Mouse (Mus musculus): ENCODE data around the gene Ptcra. TPM values are rescaled to one million over a fixed set of nuclear protein-coding genes. Genes with fewer than 3 reads are reported as not detected.

Ptcra gene
- polyA plus RNA-seq, 2 experiments = 0.19 to 0.30 TPM

- no peak overlapping the region for H3K4me2 ChIP-seq (replicated peaks; ENCODE audit: low read depth, low read length, severe bottlenecking)
- no peak for ATAC-seq (ENCODE audit: low FRiP score, low read depth)
- H3K27me3 ChIP-seq (ENCODE audit: control insufficient read depth, insufficient read depth, low read length) = no peaks in the 10 kb centered on the region
- H3K4me1 ChIP-seq (ENCODE audit: control insufficient read depth, insufficient read depth, low read length) = no peaks in the 10 kb centered on the region
- H3K36me3 ChIP-seq (ENCODE audit: control insufficient read depth, insufficient read depth, low read length) = peaks cover 20% of the 10 kb centered on the region
- H3K9ac ChIP-seq (ENCODE audit: low read depth, low read length, severe bottlenecking) = no peak overlapping the region
- TF ChIP-seq POLR2A (IDR thresholded peaks at IDR 0.05; ENCODE audit: borderline replicate concordance, extremely low read depth, insufficient read depth, insufficient read length) = no peak
- H3K9me3 ChIP-seq (ENCODE audit: control insufficient read depth, low read length) = no peaks in the 10 kb centered on the region
- no peak overlapping the region for H3K27ac ChIP-seq (replicated peaks; ENCODE audit: low read depth, low read length)
- no peak overlapping the region for H3K4me3 ChIP-seq (replicated peaks; ENCODE audit: low read length)
- WGBS = 92% methylated on average over 3 of the region's 3 CpGs
- no peak for DNase-seq (ENCODE audit: low spot score)
Observed at GRCm38 (mm10) chr17:46734055-46734454, 29.5 kb downstream of the Ptcra start.

- Histone ChIP-seq H3K27ac (replicated peaks; ENCODE audit: low read depth, low read length) (no peak within 1 kb of the TSS), H3K9ac (ENCODE audit: low read depth, low read length, severe bottlenecking) (0 out of 2 replicates have a peak within 1 kb of the TSS, but pooled peaks have one; percentile 16), H3K4me1 (ENCODE audit: control insufficient read depth, insufficient read depth, low read length) (no peaks in the 10 kb centered on the region), H3K4me3 (replicated peaks; ENCODE audit: low read length) (peak within 1 kb of the TSS; percentile 10; the same call in 1 of the 2 replicates), H3K9me3 (ENCODE audit: control insufficient read depth, low read length) (no peaks in the 10 kb centered on the region), H3K27me3 (ENCODE audit: control insufficient read depth, insufficient read depth, low read length) (no peaks in the 10 kb centered on the region), H3K4me2 (replicated peaks; ENCODE audit: low read depth, low read length, severe bottlenecking) (peak within 1 kb of the TSS; percentile 15; the same call in 1 of the 2 replicates), H3K36me3 (ENCODE audit: control insufficient read depth, insufficient read depth, low read length) (peaks cover 24% of the 10 kb centered on the region)
- no peak for DNase-seq (ENCODE audit: low spot score)
- TF ChIP-seq POLR2A (IDR thresholded peaks at IDR 0.05; ENCODE audit: borderline replicate concordance, extremely low read depth, insufficient read depth, insufficient read length) = no peak
- 13% methylated on average over 24 of the region's 24 CpGs for WGBS
- no peak for ATAC-seq (ENCODE audit: low FRiP score, low read depth)
Observed at GRCm38 (mm10) chr17:46728904-46729318, 34.6 kb downstream of the Ptcra start, which contains the start of gene Gnmt. Gene Gnmt (minus strand): TSS chr17:46729168.

DNA sequence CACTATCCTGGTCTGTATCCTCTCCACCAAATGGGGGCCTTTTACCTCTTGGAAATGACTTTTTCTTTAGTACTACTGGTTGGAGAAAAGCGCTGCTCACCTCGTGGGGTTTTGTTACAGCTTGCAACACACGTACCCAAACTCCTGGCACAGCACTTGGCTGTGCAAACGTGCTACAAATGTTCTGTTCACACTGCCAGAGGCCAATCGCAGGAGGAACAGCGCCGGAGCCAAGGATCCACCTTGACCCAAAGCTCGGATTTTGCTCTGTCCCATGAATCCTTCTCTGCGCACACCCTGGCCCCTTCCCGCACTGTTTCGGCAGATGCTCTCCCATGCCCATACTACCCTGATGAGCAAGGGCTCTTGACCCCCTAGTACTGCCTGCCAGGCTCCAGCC lies 35.0 kb downstream of the Ptcra start:
- H3K9ac ChIP-seq (ENCODE audit: low read depth, low read length, severe bottlenecking) = 0 out of 2 replicates have a peak overlapping the region, but pooled peaks have one; percentile 16
- 49% methylated on average over 11 of the region's 11 CpGs for WGBS
- no peak for TF ChIP-seq POLR2A (IDR thresholded peaks at IDR 0.05; ENCODE audit: borderline replicate concordance, extremely low read depth, insufficient read depth, insufficient read length)
- H3K4me3 ChIP-seq (replicated peaks; ENCODE audit: low read length) = no peak overlapping the region
- no peaks in the 10 kb centered on the region for H3K4me1 ChIP-seq (ENCODE audit: control insufficient read depth, insufficient read depth, low read length)
- no peaks in the 10 kb centered on the region for H3K9me3 ChIP-seq (ENCODE audit: control insufficient read depth, low read length)
- H3K4me2 ChIP-seq (replicated peaks; ENCODE audit: low read depth, low read length, severe bottlenecking) = peak overlapping the region; percentile 15; the same call in 1 of the 2 replicates
- peaks cover 28% of the 10 kb centered on the region for H3K36me3 ChIP-seq (ENCODE audit: control insufficient read depth, insufficient read depth, low read length)
- no peak overlapping the region for H3K27ac ChIP-seq (replicated peaks; ENCODE audit: low read depth, low read length)
- ATAC-seq (ENCODE audit: low FRiP score, low read depth) (no peak), DNase-seq (ENCODE audit: low spot score) (no peak)
- H3K27me3 ChIP-seq (ENCODE audit: control insufficient read depth, insufficient read depth, low read length) = no peaks in the 10 kb centered on the region

GRCm38 (mm10) chr17:46728021-46728420 lies 35.5 kb downstream of the Ptcra start:
- Histone ChIP-seq H3K4me1 (ENCODE audit: control insufficient read depth, insufficient read depth, low read length) (no peaks in the 10 kb centered on the region), H3K9ac (ENCODE audit: low read depth, low read length, severe bottlenecking) (no peak overlapping the region), H3K27ac (replicated peaks; ENCODE audit: low read depth, low read length) (no peak overlapping the region), H3K27me3 (ENCODE audit: control insufficient read depth, insufficient read depth, low read length) (no peaks in the 10 kb centered on the region), H3K36me3 (ENCODE audit: control insufficient read depth, insufficient read depth, low read length) (peaks cover 33% of the 10 kb centered on the region), H3K4me2 (replicated peaks; ENCODE audit: low read depth, low read length, severe bottlenecking) (no peak overlapping the region), H3K9me3 (ENCODE audit: control insufficient read depth, low read length) (no peaks in the 10 kb centered on the region), H3K4me3 (replicated peaks; ENCODE audit: low read length) (no peak overlapping the region)
- ATAC-seq (ENCODE audit: low FRiP score, low read depth) (no peak), DNase-seq (ENCODE audit: low spot score) (no peak)
- 39% methylated on average over 6 of the region's 6 CpGs for WGBS
- no peak for TF ChIP-seq POLR2A (IDR thresholded peaks at IDR 0.05; ENCODE audit: borderline replicate concordance, extremely low read depth, insufficient read depth, insufficient read length)

DNA sequence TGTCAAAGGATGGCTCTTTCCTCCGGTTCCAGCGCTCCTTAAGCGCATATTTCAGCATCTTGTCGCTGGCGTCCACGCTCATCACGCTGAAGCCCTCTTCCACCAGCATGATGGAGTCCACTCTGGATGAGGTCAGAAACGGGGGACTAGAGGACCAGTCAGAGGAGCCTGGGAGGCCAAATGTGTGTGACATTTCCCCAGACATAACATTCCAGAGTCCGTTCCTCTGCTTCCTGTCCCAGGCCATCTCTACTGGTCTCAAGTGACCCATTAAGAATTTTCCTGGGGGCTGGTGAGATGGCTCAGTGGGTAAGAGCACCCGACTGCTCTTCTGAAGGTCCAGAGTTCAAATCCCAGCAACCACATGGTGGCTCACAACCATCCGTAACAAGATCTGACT lies 36.2 kb downstream of the Ptcra start:
- ATAC-seq (ENCODE audit: low FRiP score, low read depth) = no peak
- 88% methylated on average over 11 of the region's 11 CpGs for WGBS

More for the DNA sequence above, 36.2 kb downstream of the Ptcra start:
- H3K4me1 ChIP-seq (ENCODE audit: control insufficient read depth, insufficient read depth, low read length) = no peaks in the 10 kb centered on the region
- H3K9ac ChIP-seq (ENCODE audit: low read depth, low read length, severe bottlenecking) = no peak overlapping the region
- no peak for TF ChIP-seq POLR2A (IDR thresholded peaks at IDR 0.05; ENCODE audit: borderline replicate concordance, extremely low read depth, insufficient read depth, insufficient read length)
- no peak overlapping the region for H3K4me2 ChIP-seq (replicated peaks; ENCODE audit: low read depth, low read length, severe bottlenecking)
- no peak overlapping the region for H3K4me3 ChIP-seq (replicated peaks; ENCODE audit: low read length)
- H3K27me3 ChIP-seq (ENCODE audit: control insufficient read depth, insufficient read depth, low read length) = no peaks in the 10 kb centered on the region
- H3K9me3 ChIP-seq (ENCODE audit: control insufficient read depth, low read length) = no peaks in the 10 kb centered on the region
- no peak overlapping the region for H3K27ac ChIP-seq (replicated peaks; ENCODE audit: low read depth, low read length)
- peaks cover 39% of the 10 kb centered on the region for H3K36me3 ChIP-seq (ENCODE audit: control insufficient read depth, insufficient read depth, low read length)
- DNase-seq (ENCODE audit: low spot score) = no peak

Measured in limb, embryonic 14.5 days (tissue).